Mouse (Mus musculus): ENCODE data around the gene 2300003K06Rik. TPM values are rescaled to one million over a fixed set of nuclear protein-coding genes. Genes with fewer than 3 reads are reported as not detected.

Gene 2300003K06Rik
- total RNA-seq, 2 experiments from 2014 or later: not detected

DNA sequence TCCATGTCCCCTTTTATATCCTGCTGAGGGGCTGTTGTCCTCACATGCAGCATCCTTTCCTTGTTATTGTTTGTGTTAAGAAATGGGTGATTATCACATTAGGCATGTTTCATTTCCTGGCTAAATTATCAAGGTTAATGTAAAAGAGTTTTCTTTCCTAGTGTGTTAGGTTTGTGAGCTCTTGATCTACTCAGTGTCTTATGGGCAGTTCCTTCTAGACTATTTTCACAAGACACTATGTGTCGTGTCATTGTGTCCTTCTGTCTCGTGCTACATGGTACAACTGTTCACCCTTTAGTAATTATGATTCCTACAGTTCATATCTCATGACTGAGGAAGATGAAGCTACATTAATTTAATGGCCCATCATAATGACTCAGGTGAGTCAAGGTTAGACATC is 44.5 kb downstream of the 2300003K06Rik start, which contains the start of gene Gm11596:
TSS of gene Gm11596 (minus strand) at position 101 of the 400 bp plus-strand sequence.
- Histone ChIP-seq H3K27ac (no peak within 1 kb of the TSS), H3K4me3 (no peak within 1 kb of the TSS)
- no peak for TF ChIP-seq CTCF (conservative IDR thresholded peaks at IDR 0.05)
- no peak for DNase-seq (ENCODE audit: low spot score in 2 of 2)

Other genes starting within 250 kb of the 2300003K06Rik start
- gene Krtap1-3, start 246.7 kb downstream of the 2300003K06Rik start, total RNA-seq (2021): not detected
- gene Krtap9-3, start 240.0 kb downstream of the 2300003K06Rik start, total RNA-seq (2021): not detected
- gene Gm11938, start 234.8 kb downstream of the 2300003K06Rik start, total RNA-seq (2021): not detected
- not detected for gene Gm11937, start 227.9 kb downstream of the 2300003K06Rik start, total RNA-seq (2021)
- gene Krtap2-4, start 223.2 kb downstream of the 2300003K06Rik start, total RNA-seq (2021): not detected
- not detected for gene Gm11562, start 217.6 kb downstream of the 2300003K06Rik start, total RNA-seq (2021)
- gene Krtap4-1, start 209.8 kb downstream of the 2300003K06Rik start, total RNA-seq (2021): not detected
- gene Krtap4-2, start 203.0 kb downstream of the 2300003K06Rik start, total RNA-seq (2021): not detected
- gene Krtap4-7, start 194.0 kb downstream of the 2300003K06Rik start, total RNA-seq (2021): not detected
- not detected for gene Gm11555, start 187.8 kb downstream of the 2300003K06Rik start, total RNA-seq (2021)
- gene Gm11563, start 179.1 kb downstream of the 2300003K06Rik start, total RNA-seq (2021): not detected
- gene Krtap4-6, start 172.1 kb downstream of the 2300003K06Rik start, total RNA-seq (2021): not detected
- not detected for gene Gm14190, start 147.3 kb downstream of the 2300003K06Rik start, total RNA-seq (2021)
- not detected for gene Gm14180, start 103.8 kb downstream of the 2300003K06Rik start, total RNA-seq (2021)
- not detected for gene Gm11595, start 65.2 kb downstream of the 2300003K06Rik start, total RNA-seq (2021)
- not detected for gene Krtap4-8, start 57.4 kb downstream of the 2300003K06Rik start, total RNA-seq (2021)
- not detected for gene Krtap4-9, start 52.9 kb downstream of the 2300003K06Rik start, total RNA-seq (2021)
- not detected for gene Gm11596, start 44.6 kb downstream of the 2300003K06Rik start, total RNA-seq (2021)
- gene Gm11569, start 39.1 kb downstream of the 2300003K06Rik start, total RNA-seq (2021): not detected
- gene Gm11554, start 33.6 kb downstream of the 2300003K06Rik start, total RNA-seq (2021): not detected
- gene Krtap4-13, start 28.2 kb downstream of the 2300003K06Rik start, total RNA-seq (2021): not detected
- gene Gm11564, start 22.4 kb downstream of the 2300003K06Rik start, total RNA-seq (2021): not detected
- not detected for gene Krtap4-16, start 13.5 kb upstream of the 2300003K06Rik start, total RNA-seq (2021)
- not detected for gene Gm11568, start 19.9 kb upstream of the 2300003K06Rik start, total RNA-seq (2021)
- not detected for gene Gm11559, start 26.4 kb upstream of the 2300003K06Rik start, total RNA-seq (2021)
- not detected for gene Krtap9-1, start 35.3 kb upstream of the 2300003K06Rik start, total RNA-seq (2021)
- gene Gm11567, start 41.1 kb upstream of the 2300003K06Rik start, total RNA-seq (2021): not detected
- gene Krtap31-1, start 69.9 kb upstream of the 2300003K06Rik start, total RNA-seq (2021): not detected
- gene Gm11565, start 76.7 kb upstream of the 2300003K06Rik start, total RNA-seq (2021): not detected
- not detected for gene Krtap31-2, start 98.2 kb upstream of the 2300003K06Rik start, total RNA-seq (2021)
- gene Krtap9-5, start 110.4 kb upstream of the 2300003K06Rik start, total RNA-seq (2021): not detected
- not detected for gene Krtap29-1, start 141.0 kb upstream of the 2300003K06Rik start, total RNA-seq (2021)
- not detected for gene Krtap16-1, start 148.5 kb upstream of the 2300003K06Rik start, total RNA-seq (2021)
- gene Krtap17-1, start 155.9 kb upstream of the 2300003K06Rik start, total RNA-seq (2021): not detected
- gene Krt33a, start 178.1 kb upstream of the 2300003K06Rik start, total RNA-seq (2021): not detected
- gene Krt33b, start 191.8 kb upstream of the 2300003K06Rik start, total RNA-seq (2021): not detected
- not detected for gene Krt34, start 203.5 kb upstream of the 2300003K06Rik start, total RNA-seq (2021)
- gene Krt31, start 212.5 kb upstream of the 2300003K06Rik start, total RNA-seq (2021): not detected